Comparison of ENCODE assay signal across 19 mouse cellular contexts in genomic region chr19:55708031-55708554, GRCm38 (mm10). TPM values are rescaled to one million over a fixed set of nuclear protein-coding genes. Genes with fewer than 3 reads are reported as not detected.
A peak's percentile ranks its signal among the peaks of the same experiment; 100 is the strongest.
DNase-seq lines count a peak whose midpoint lies in the region; ATAC-seq and TF ChIP-seq lines count a peak whose summit lies in the region.
"Had no signal": no experiment of that assay in that cellular context is flagged by ENCODE, and none has a peak within 500 bp of the region (broad histone marks: within the 10 kb centered on the region; RNA-seq: fewer than 3 reads in every experiment).

No protein-coding gene starts in this region.

- no peak overlapping the region for H3K27ac ChIP-seq in kidney, adult 2 months (ENCODE audit: insufficient read depth, low read depth, low read length)
- H3K27ac ChIP-seq in kidney, postnatal 0 days, result no peak overlapping the region; the same call in 1 of the 2 replicates
- H3K27ac ChIP-seq in limb, embryonic 11.5 days (replicated peaks; ENCODE audit: low read depth, low read length), result peak overlapping the region; percentile 61; the same call in 1 of the 2 replicates
- H3K27ac ChIP-seq: embryonic facial prominence, embryonic 12.5 days; hindbrain, embryonic 10.5 days; hindbrain, embryonic 14.5 days had no signal

- no peak overlapping the region for H3K4me2 ChIP-seq in kidney, postnatal 0 days (ENCODE audit: low read length)
- H3K4me2 ChIP-seq in limb, embryonic 11.5 days (ENCODE audit: low read depth, severe bottlenecking), result no peak overlapping the region
- H3K4me2 ChIP-seq: embryonic facial prominence, embryonic 12.5 days; heart, embryonic 12.5 days; hindbrain, embryonic 14.5 days had no signal

- peak; percentile 24 for DNase-seq in kidney, adult 2 months
- DNase-seq in kidney, postnatal 36 days, result no peak
- DNase-seq in kidney, postnatal 0 days (ENCODE audit: low spot score), result peak; percentile 75
- no peak for DNase-seq in kidney, postnatal 14 days
- DNase-seq in limb, embryonic 11.5 days (ENCODE audit: low spot score), result peak; percentile 46
- DNase-seq in Muller cell, postnatal 12 days (ENCODE audit: inconsistent ontology term), result no peak
- DNase-seq in ovary, postnatal 14 days (ENCODE audit: low spot score), result no peak
- DNase-seq: adrenal gland, postnatal 14 days; cerebellum, adult 11-12 months; cerebellum, adult 9-10 months; cerebellum, postnatal 25 days; gastrocnemius, postnatal 14 days had no signal

- TF ChIP-seq POLR2A in kidney, adult 2 months (IDR thresholded peaks at IDR 0.05; ENCODE audit: low read depth, low read length), result no peak

- no peak overlapping the region for H3K9ac ChIP-seq in kidney, postnatal 0 days (ENCODE audit: low read depth, low read length)
- H3K9ac ChIP-seq in limb, embryonic 11.5 days (ENCODE audit: low read length), result no peak overlapping the region
- H3K9ac ChIP-seq: embryonic facial prominence, embryonic 12.5 days; heart, embryonic 12.5 days; hindbrain, embryonic 14.5 days had no signal

- H3K9me3 ChIP-seq in kidney, postnatal 0 days (replicated peaks; ENCODE audit: low read length), result no peaks in the 10 kb centered on the region
- no peaks in the 10 kb centered on the region for H3K9me3 ChIP-seq in limb, embryonic 11.5 days (ENCODE audit: control insufficient read depth, low read length)
- H3K9me3 ChIP-seq: embryonic facial prominence, embryonic 12.5 days; heart, embryonic 12.5 days; hindbrain, embryonic 10.5 days had no signal

- no peak overlapping the region for H3K4me3 ChIP-seq in kidney, adult 2 months (ENCODE audit: insufficient read depth, low read depth, low read length)
- no peak overlapping the region for H3K4me3 ChIP-seq in kidney, postnatal 0 days (replicated peaks; ENCODE audit: low read depth, low read length)
- H3K4me3 ChIP-seq in limb, embryonic 11.5 days (ENCODE audit: low read depth, low read length), result no peak overlapping the region
- H3K4me3 ChIP-seq: embryonic facial prominence, embryonic 12.5 days; heart, embryonic 12.5 days; hindbrain, embryonic 10.5 days had no signal

- no peak; the same call in 1 of the 2 replicates for ATAC-seq in kidney, postnatal 0 days (replicated peaks; ENCODE audit: low FRiP score, low read depth)
- ATAC-seq in limb, embryonic 11.5 days (ENCODE audit: insufficient number of reproducible peaks, low FRiP score, low TSS enrichment, low read depth), result no peak
- ATAC-seq: activated CD4-positive, CD25-positive, alpha-beta regulatory T cell, adult 4 months; forebrain, embryonic 16.5 days; Patski had no signal

- 34% methylated on average over 8 of the region's 8 CpGs for WGBS in kidney, adult 2 months
- WGBS in kidney, postnatal 0 days, result 32% methylated on average over 8 of the region's 8 CpGs
- WGBS in limb, embryonic 11.5 days, result 26% methylated on average over 8 of the region's 8 CpGs

- H3K36me3 ChIP-seq in kidney, adult 2 months (ENCODE audit: control insufficient read depth, insufficient read depth, low read length), result no peaks in the 10 kb centered on the region
- H3K36me3 ChIP-seq in kidney, postnatal 0 days (ENCODE audit: insufficient read depth, low read length), result no peaks in the 10 kb centered on the region
- H3K36me3 ChIP-seq in limb, embryonic 11.5 days (ENCODE audit: control insufficient read depth, insufficient read depth, low read length), result no peaks in the 10 kb centered on the region
- H3K36me3 ChIP-seq: embryonic facial prominence, embryonic 12.5 days; heart, embryonic 12.5 days; hindbrain, embryonic 10.5 days had no signal

- no peaks in the 10 kb centered on the region for H3K27me3 ChIP-seq in kidney, adult 2 months (replicated peaks; ENCODE audit: control insufficient read depth, insufficient read depth, low read length)
- H3K27me3 ChIP-seq in kidney, postnatal 0 days (ENCODE audit: insufficient read depth, low read length), result no peaks in the 10 kb centered on the region; the same call in 1 of the 2 replicates
- no peaks in the 10 kb centered on the region for H3K27me3 ChIP-seq in limb, embryonic 11.5 days (ENCODE audit: control insufficient read depth, insufficient read depth, low read length)
- H3K27me3 ChIP-seq: Patski had no signal

- H3K4me1 ChIP-seq in kidney, adult 2 months (ENCODE audit: control insufficient read depth, insufficient read depth, low read length), result no peaks in the 10 kb centered on the region; the same call in 1 of the 2 replicates
- H3K4me1 ChIP-seq in kidney, postnatal 0 days (replicated peaks; ENCODE audit: insufficient read depth, low read length), result peaks cover 12% of the 10 kb centered on the region; the same call in 1 of the 2 replicates
- H3K4me1 ChIP-seq in limb, embryonic 11.5 days (ENCODE audit: control insufficient read depth, insufficient read depth, low read length), result no peaks in the 10 kb centered on the region
- H3K4me1 ChIP-seq: embryonic facial prominence, embryonic 12.5 days; heart, embryonic 12.5 days had no signal

- TF ChIP-seq CTCF in kidney, adult 2 months (conservative IDR thresholded peaks at IDR 0.05; ENCODE audit: insufficient read depth, insufficient read length, low read depth, low read length), result no peak
- TF ChIP-seq CTCF in kidney, postnatal 0 days (IDR thresholded peaks at IDR 0.05; ENCODE audit: low read depth), result no peak

RNA-seq across cellular contexts. Expression of gene Tcf7l2, which starts 33.5 kb away (rescaled TPM):
- polyA plus RNA-seq in kidney, adult 2 months (2012; rRNA removed), result 15.8 and 18.2 TPM in 2 replicates
- polyA plus RNA-seq in kidney, postnatal 0 days (2015; fragmentation: Nextera tagmentation; extraction: Ambion mirVana), result 53.4 and 55.1 TPM in 2 replicates
- polyA plus RNA-seq in limb, embryonic 11.5 days (2014; fragmentation: Nextera tagmentation; extraction: Ambion mirVana), result 225 and 233 TPM in 2 replicates

Comparison
In these comparisons a context has a peak if more than half of its experiments do, and no peak if none do; other contexts are left out.
1. DNase-seq: peak in kidney, adult 2 months (single experiment), kidney, postnatal 0 days (single experiment) and limb, embryonic 11.5 days (single experiment); none in kidney, postnatal 36 days (0 of 2), kidney, postnatal 14 days (single experiment), Muller cell, postnatal 12 days (single experiment) and ovary, postnatal 14 days (single experiment).